Mouse (Mus musculus): ENCODE measurements around the gene Adprhl2.

- TF ChIP-seq CTCF (IDR thresholded peaks at IDR 0.05; ENCODE audit: borderline replicate concordance, insufficient read depth, low read length), result no peak
- TF ChIP-seq POLR2A (IDR thresholded peaks at IDR 0.05; ENCODE audit: low read depth, low read length), result no peak
These were observed 43.0 kb downstream of the Adprhl2 start for GRCm38 (mm10) chr4:126278565-126278915.
